Mouse (Mus musculus) kidney, postnatal 36 days (tissue): ENCODE measurements at regions not wholly inside any gene's neighbourhood (a gene's known extent, or its start where the extent isn't known, plus 50 kb on each side); places are given as distances from the start of the nearest gene placed in this dataset.

Source experiments
- DNase-seq, 2 experiments: peaks; one replicate each; pipeline ENCODE4 v3.0.0; 2021 to 2022; ENCODE audit warnings: mixed read lengths in 2 of 2

- DNase-seq, result no peak
These were observed 61.7 kb upstream of the 6030498E09Rik start for GRCm38 (mm10) chrX:38710660-38711264.

GRCm38 (mm10) chrX:38711442-38712258, 60.8 kb upstream of the 6030498E09Rik start:
- DNase-seq, result peak in 1 of 2 experiments; percentile 1
